Mouse (Mus musculus) midbrain, postnatal 0 days (tissue): ENCODE results near the gene Calcoco1. TPM values are rescaled to one million over a fixed set of nuclear protein-coding genes. Genes with fewer than 3 reads are reported as not detected.
A peak's percentile ranks its signal among the peaks of the same experiment; 100 is the strongest.

Experiments used
- ATAC-seq: fragments of 200-750 bp; cut with Nextera tagmentation; 2 replicates; pipeline ENCODE4 v1.8.0; 2017; ENCODE audit warnings: moderate number of reproducible peaks, mild to moderate bottlenecking, moderate TSS enrichment, moderate library complexity; ENCODE audit not compliant: low FRiP score
- DNase-seq: peaks from one replicate; pipeline ENCODE4 v3.0.0-alpha.2; 2015; ENCODE audit warnings: low spot score
- H3K27ac ChIP-seq: fragments of 300-500 bp; sonication (generic); 2 replicates; pipeline ENCODE4 v1.5.1; 2014; ENCODE audit warnings: low read depth, mild to moderate bottlenecking, low read length, mixed read lengths
- H3K27me3 ChIP-seq: fragments of 300-500 bp; sonication (generic); 2 replicates; pipeline ENCODE4 v1.6.1; 2014; ENCODE audit warnings: low read length, control low read depth, mixed read lengths; ENCODE audit not compliant: insufficient read depth
- H3K36me3 ChIP-seq: fragments of 300-500 bp; sonication (generic); 2 replicates; pipeline ENCODE4 v1.6.1; 2014; ENCODE audit warnings: low read length, control low read depth, mixed read lengths; ENCODE audit not compliant: insufficient read depth
- H3K4me1 ChIP-seq: fragments of 300-500 bp; sonication (generic); 2 replicates; pipeline ENCODE4 v1.6.1; 2014; ENCODE audit warnings: mild to moderate bottlenecking, control low read depth, antibody characterized with exemption, low read length, mixed read lengths; ENCODE audit not compliant: insufficient read depth
- H3K4me2 ChIP-seq: fragments of 300-500 bp; sonication (generic); 2 replicates; pipeline ENCODE4 v1.6.1; 2014; ENCODE audit warnings: low read depth, mild to moderate bottlenecking, low read length, mixed read lengths; ENCODE audit not compliant: poor library complexity, severe bottlenecking
- H3K4me3 ChIP-seq: fragments of 300-500 bp; sonication (generic); 2 replicates; pipeline ENCODE4 v1.5.1; 2014; ENCODE audit warnings: low read depth, mild to moderate bottlenecking, low read length, moderate library complexity
- H3K9ac ChIP-seq: fragments of 300-500 bp; sonication (generic); replicated peaks from 2 replicates; pipeline ENCODE4 v1.6.1; 2014; ENCODE audit warnings: mild to moderate bottlenecking, low read length, moderate library complexity, mixed read lengths; ENCODE audit not compliant: poor library complexity, severe bottlenecking
- H3K9me3 ChIP-seq: fragments of 300-500 bp; sonication (generic); 2 replicates; pipeline ENCODE4 v1.6.1; 2016; ENCODE audit warnings: low read length, control low read depth
- CTCF ChIP-seq: IDR thresholded peaks from 2 replicates; pipeline ENCODE4 v1.5.1; 2016; ENCODE audit warnings: antibody characterized with exemption, mild to moderate bottlenecking
- WGBS: fragments of 180-500 bp; shearing (Covaris S2); extraction: QIAGEN DNeasy Blood & Tissue Kit; methylation state at CpG from one replicate; pipeline ENCODE4 v1.1.7; 2014; 5-methylcytosine and 5-hydroxymethylcytosine counted together
- polyA plus RNA-seq: library from polyadenylated mRNA; unstranded; fragments of >200 nt; fragmentation: Nextera tagmentation; extraction: Ambion mirVana; gene quantifications from 2 replicates; pipeline ENCODE4 v1.2.1, GENCODE M21; 2015
- total RNA-seq: library from RNA; depleted of rRNA; stranded (reverse); fragments of >200 nt; gene quantifications from 2 replicates; pipeline ENCODE4 v1.2.3, GENCODE M21; 2014

The Calcoco1 gene
- total and polyA plus RNA-seq, 2 experiments from 2014 or later = 27.2 to 34.4 TPM

DNA sequence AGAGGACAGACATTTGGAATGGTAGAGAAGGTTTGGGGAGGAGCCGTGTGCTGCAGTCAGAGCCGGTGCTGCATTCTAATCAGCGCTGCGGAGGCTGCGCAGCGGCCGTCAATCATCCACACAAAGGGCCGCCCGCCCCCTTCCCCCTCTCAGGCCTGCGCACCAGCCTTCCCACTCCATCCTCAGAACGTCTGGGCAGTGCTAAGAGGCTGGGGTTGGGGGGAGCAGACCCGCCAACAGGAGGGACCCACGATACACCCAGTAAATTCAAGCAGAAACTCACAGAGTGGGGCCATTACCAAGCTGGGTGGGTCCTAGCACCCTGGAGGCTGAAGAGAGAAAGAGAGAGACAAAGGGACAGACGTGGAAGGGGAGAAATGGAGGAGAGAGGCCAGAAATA is 22.0 kb upstream of the Calcoco1 start:
- Histone ChIP-seq H3K36me3 (no peaks in the 10 kb centered on the region), H3K9me3 (no peaks in the 10 kb centered on the region), H3K4me3 (no peak overlapping the region), H3K4me2 (no peak overlapping the region), H3K27ac (peak overlapping the region; percentile 98), H3K27me3 (no peaks in the 10 kb centered on the region), H3K4me1 (peaks cover 27% of the 10 kb centered on the region), H3K9ac (0 out of 2 replicates have a peak overlapping the region, but pooled peaks have one; percentile 15)
- DNase-seq (peak; percentile 74), ATAC-seq (peak; percentile 38)
- TF ChIP-seq CTCF = no peak
- under 1% methylated on average over 14 of the region's 14 CpGs for WGBS

DNA sequence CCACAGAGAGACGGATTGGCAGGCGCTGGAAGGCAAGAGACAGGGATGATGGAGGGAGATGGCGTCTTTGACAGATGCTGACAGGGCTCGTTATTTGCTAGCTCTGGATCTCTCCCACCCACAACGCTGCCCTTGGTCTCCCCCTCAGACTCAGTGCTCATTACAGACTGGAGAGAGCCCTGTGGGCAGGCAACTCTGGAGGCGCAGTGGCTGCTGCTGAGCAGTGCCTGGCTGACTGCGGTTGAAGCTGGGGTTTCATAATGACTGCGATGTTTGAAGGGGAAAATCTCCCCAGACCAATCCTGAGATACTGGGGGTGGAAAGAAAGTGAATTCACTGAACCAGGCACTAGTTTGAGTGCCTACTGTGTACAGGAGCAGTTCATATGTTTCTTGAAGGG is 21.2 kb upstream of the Calcoco1 start:
- no peaks in the 10 kb centered on the region for H3K36me3 ChIP-seq
- no peaks in the 10 kb centered on the region for H3K9me3 ChIP-seq
- DNase-seq (peak; percentile 21), ATAC-seq (peak; percentile 29; the same call in 1 of the 2 replicates)
- H3K27ac ChIP-seq = peak overlapping the region; percentile 98
- peaks cover 27% of the 10 kb centered on the region for H3K4me1 ChIP-seq
- WGBS = 17% methylated on average over 8 of the region's 8 CpGs
- no peaks in the 10 kb centered on the region for H3K27me3 ChIP-seq
- H3K4me2 ChIP-seq = no peak overlapping the region
- H3K4me3 ChIP-seq = no peak overlapping the region
- no peak for TF ChIP-seq CTCF
- no peak overlapping the region for H3K9ac ChIP-seq

DNA sequence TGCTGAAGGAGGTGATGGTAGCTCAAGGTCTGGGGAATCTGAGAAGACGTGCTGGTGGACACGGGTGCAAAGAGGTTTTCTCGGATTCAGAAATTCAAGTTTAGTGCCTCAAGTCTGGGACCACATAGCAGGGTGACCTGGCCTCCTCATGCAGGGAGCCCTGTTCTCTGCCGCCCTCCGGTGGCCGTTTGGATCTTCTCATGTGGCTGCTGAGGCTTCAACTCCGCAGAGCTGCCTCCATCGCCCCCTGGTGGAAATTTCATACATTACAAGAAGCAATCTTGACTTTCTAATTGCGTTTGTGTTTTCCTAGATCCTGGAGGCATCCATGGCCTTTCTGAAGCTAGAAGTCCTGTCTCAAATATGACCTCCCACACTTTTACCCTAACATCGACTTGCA is 20.6 kb upstream of the Calcoco1 start:
- no peak overlapping the region for H3K9ac ChIP-seq
- H3K36me3 ChIP-seq = no peaks in the 10 kb centered on the region
- H3K4me1 ChIP-seq = peaks cover 24% of the 10 kb centered on the region
- ATAC-seq (no peak), DNase-seq (peak; percentile 95)
- no peaks in the 10 kb centered on the region for H3K9me3 ChIP-seq
- no peak overlapping the region for H3K4me3 ChIP-seq
- under 1% methylated on average over 10 of the region's 10 CpGs for WGBS
- peak; percentile 100 for TF ChIP-seq CTCF
- H3K27me3 ChIP-seq = no peaks in the 10 kb centered on the region
- H3K27ac ChIP-seq = peak overlapping the region; percentile 98
- no peak overlapping the region for H3K4me2 ChIP-seq

DNA sequence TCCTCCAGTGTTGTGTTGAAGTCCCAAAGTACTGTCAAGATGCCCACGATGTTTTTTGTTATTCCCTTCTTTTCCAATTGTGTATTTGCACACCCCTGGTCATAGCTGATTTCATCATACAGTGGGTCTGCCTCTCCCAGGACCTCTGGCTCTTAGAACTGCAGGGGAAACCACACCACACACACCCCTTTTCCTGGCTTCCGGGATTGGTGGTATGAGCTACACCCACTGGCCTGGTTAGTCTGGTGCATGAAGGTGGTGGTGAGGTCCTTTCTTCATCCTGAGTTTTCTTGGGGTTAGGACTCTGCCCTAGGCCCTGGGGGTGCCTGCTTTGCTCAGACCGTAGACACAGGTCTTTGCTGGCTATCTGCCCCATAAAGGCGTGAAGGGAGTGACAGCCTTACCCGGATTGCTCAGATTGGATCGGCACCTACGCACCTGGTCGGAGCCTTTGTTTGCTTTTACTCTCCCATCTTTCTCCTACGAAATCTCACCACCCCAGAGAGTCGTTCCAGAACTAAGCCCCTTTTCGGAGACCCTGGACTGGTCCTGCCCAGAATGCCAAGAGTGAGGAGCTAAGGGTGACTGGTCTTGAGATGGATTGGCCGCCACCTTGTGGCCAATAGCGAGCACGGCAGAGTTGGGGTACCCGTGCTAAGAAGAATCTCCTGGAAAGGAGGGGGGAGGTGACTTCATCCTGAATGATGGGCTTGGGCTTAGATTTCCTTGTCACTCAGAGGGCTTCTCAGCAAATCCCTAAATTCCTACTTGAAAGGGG is 17.7 kb upstream of the Calcoco1 start:
- H3K9me3 ChIP-seq = no peaks in the 10 kb centered on the region
- ATAC-seq = peak; percentile 25; the same call in 1 of the 2 replicates

DNA sequence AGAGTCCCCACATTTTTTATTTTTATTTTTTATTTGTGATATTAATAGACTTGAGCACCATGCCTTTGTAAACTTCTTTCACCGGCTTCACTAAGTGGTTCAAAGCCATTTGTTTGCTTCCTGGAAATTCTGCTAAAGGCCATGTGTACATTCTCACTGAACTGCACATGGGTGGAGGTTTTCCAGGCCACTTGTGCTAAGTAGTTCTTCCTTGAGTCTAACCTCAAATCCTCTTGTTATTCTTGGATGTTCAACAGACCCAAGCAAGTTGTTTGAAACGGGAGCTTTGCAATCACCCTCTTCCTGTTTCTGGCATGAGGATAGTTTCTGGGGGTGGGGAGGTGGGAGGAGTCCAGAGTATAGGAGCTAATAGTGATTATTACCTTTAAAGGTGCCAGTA is 16.5 kb upstream of the Calcoco1 start:
- WGBS = 68% methylated on average over 2 of the region's 2 CpGs
- Histone ChIP-seq H3K27ac (no peak overlapping the region), H3K4me3 (no peak overlapping the region), H3K9me3 (no peaks in the 10 kb centered on the region), H3K4me1 (peaks cover 9% of the 10 kb centered on the region), H3K9ac (no peak overlapping the region), H3K36me3 (no peaks in the 10 kb centered on the region), H3K27me3 (no peaks in the 10 kb centered on the region), H3K4me2 (no peak overlapping the region)
- TF ChIP-seq CTCF = no peak
- DNase-seq = no peak
- ATAC-seq = no peak

More for the DNA sequence above, 17.7 kb upstream of the Calcoco1 start:
- DNase-seq = peak; percentile 88
- Histone ChIP-seq H3K9ac (no peak overlapping the region), H3K27ac (0 out of 2 replicates have a peak overlapping the region, but pooled peaks have one; percentile 12), H3K4me2 (no peak overlapping the region), H3K4me1 (peaks cover 21% of the 10 kb centered on the region), H3K36me3 (no peaks in the 10 kb centered on the region), H3K27me3 (no peaks in the 10 kb centered on the region), H3K4me3 (no peak overlapping the region)
- WGBS = 30% methylated on average over 15 of the region's 15 CpGs
- TF ChIP-seq CTCF = peak; percentile 92

DNA sequence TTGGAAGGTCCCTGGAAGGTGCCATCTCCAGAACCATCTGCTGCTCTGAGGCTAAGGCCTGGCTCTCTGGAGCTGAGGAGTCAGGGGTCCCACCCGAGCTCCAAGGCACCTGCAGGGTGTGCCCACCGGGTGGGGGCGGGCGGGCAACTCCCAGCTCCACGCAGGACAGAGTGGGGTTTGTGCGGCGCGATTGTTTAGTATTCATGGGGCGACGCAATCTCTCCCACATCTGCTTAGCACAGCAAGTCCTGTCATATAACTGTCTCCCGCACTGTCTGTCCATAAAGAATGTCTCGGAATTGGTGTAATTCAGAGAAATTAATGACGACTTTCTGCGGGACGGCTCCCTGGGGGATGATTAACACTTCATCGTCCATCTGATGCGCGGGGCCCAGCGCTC is 15.1 kb upstream of the Calcoco1 start:
- Histone ChIP-seq H3K36me3 (no peaks in the 10 kb centered on the region), H3K27ac (no peak overlapping the region), H3K4me1 (peaks cover 6% of the 10 kb centered on the region; the same call in 1 of the 2 replicates), H3K27me3 (no peaks in the 10 kb centered on the region), H3K9me3 (no peaks in the 10 kb centered on the region), H3K9ac (no peak overlapping the region), H3K4me2 (no peak overlapping the region), H3K4me3 (no peak overlapping the region)
- DNase-seq = peak; percentile 27
- ATAC-seq = no peak
- 80% methylated on average over 19 of the region's 19 CpGs for WGBS
- no peak for TF ChIP-seq CTCF
